Mouse (Mus musculus): Measurements from ENCODE around the gene Gm17651.

DNA sequence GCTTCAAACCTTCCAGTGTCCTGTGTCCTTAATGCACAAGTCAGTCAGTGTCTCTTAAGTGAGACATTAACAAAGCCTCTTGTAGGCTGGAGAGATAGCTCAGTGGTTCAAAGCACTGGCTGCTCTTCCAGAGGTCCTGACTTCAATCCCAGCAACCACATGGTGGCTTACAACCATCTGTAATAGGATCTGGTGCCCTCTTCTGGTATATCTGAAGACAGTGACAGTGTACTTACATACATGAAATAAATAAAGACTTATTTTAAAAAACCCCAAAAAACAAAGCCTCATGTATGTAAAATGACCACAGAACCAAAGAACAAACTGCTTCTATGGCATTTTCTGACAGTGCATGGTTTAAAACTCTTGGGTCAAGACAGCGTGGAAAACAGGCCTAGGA is 41.4 kb upstream of the Gm17651 start:
- TF ChIP-seq POLR2A (IDR thresholded peaks at IDR 0.05; ENCODE audit: borderline replicate concordance, extremely low read depth, low read depth, low read length) = no peak
- TF ChIP-seq CTCF (IDR thresholded peaks at IDR 0.05; ENCODE audit: insufficient read depth, low read length) = no peak
